Mouse (Mus musculus): ENCODE results near the gene Lsmem1.
"Not testable (repeated sequence)": the region's sequence is repeated elsewhere in the genome, so short reads cannot be mapped to it uniquely, and the experiment has no call there.

DNA sequence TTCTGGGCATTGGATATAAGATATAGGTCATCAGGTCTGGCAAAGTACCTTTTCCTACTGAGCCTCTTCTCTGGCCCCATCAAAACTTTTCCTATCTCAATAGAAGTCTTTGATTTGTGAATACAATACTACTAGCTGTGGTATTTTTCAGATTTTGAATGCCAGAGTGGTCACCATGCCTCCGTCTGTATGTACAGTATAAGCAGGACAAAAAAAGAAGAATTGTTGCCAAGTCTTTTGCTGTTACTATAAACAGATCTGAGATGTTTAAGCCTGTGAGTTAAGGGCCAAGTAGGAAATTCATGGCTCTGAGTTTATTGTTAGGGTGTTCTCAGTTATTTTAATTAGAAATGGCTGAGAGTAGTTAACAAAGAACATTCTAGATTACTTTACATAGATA, 24.1 kb downstream of the Lsmem1 start:
- TF ChIP-seq TAL1, GATA1 (IDR thresholded peaks at IDR 0.05; ENCODE audit: low read length): not testable (repeated sequence)
